In genomic region chr17:81193230-81193871, GRCm38 (mm10) we compare ENCODE assay signal across 9 mouse cellular contexts.
DNase-seq lines count a peak whose midpoint lies in the region; ATAC-seq and TF ChIP-seq lines count a peak whose summit lies in the region.
"Had no signal": no experiment of that assay in that cellular context is flagged by ENCODE, and none has a peak within 500 bp of the region (broad histone marks: within the 10 kb centered on the region; RNA-seq: fewer than 3 reads in every experiment).

No protein-coding gene starts in this region.

- 0 out of 2 replicates have a peak, but pooled peaks have one; percentile 23 for ATAC-seq in lung, embryonic 16.5 days (ENCODE audit: low read depth)
- no peak for ATAC-seq in erythroid progenitor cell, adult 5-6 weeks (replicated peaks; ENCODE audit: low FRiP score, poor library complexity, severe bottlenecking)

- no peaks in the 10 kb centered on the region for H3K4me1 ChIP-seq in ES-Bruce4 (ENCODE audit: control insufficient read depth, insufficient read depth, low read length)
- no peaks in the 10 kb centered on the region; the same call in 1 of the 2 replicates for H3K4me1 ChIP-seq in cortical plate, adult 2 months (ENCODE audit: control insufficient read depth, insufficient read depth, low read length)
- H3K4me1 ChIP-seq in lung, embryonic 16.5 days (replicated peaks; ENCODE audit: control insufficient read depth, insufficient read depth, low read length): no peaks in the 10 kb centered on the region

- peak; percentile 13 for TF ChIP-seq CTCF in ES-Bruce4 (IDR thresholded peaks at IDR 0.05; ENCODE audit: low read depth, low read length)
- TF ChIP-seq CTCF in cortical plate, adult 2 months (IDR thresholded peaks at IDR 0.05; ENCODE audit: extremely low read depth, insufficient read depth, low read length): peak; percentile 69

- TF ChIP-seq EP300 in ES-Bruce4 (IDR thresholded peaks at IDR 0.05; ENCODE audit: insufficient read depth, low read depth, low read length): no peak

- H3K9me3 ChIP-seq in ES-Bruce4 (replicated peaks; ENCODE audit: control insufficient read depth, insufficient read depth, low read length, poor library complexity, severe bottlenecking): no peaks in the 10 kb centered on the region
- H3K9me3 ChIP-seq in lung, embryonic 16.5 days (ENCODE audit: control insufficient read depth, low read length): no peaks in the 10 kb centered on the region
- H3K9me3 ChIP-seq: heart, embryonic 13.5 days had no signal

- TF ChIP-seq POLR2A in ES-Bruce4 (IDR thresholded peaks at IDR 0.05; ENCODE audit: insufficient read depth, low read length): no peak
- no peak for TF ChIP-seq POLR2A in cortical plate, adult 2 months (IDR thresholded peaks at IDR 0.05; ENCODE audit: extremely low read depth, insufficient read depth, low read length)

- no peaks in the 10 kb centered on the region; the same call in 1 of the 2 replicates for H3K27me3 ChIP-seq in ES-Bruce4 (ENCODE audit: control insufficient read depth, insufficient read depth, low read length, poor library complexity, severe bottlenecking)
- no peaks in the 10 kb centered on the region for H3K27me3 ChIP-seq in lung, embryonic 16.5 days (ENCODE audit: control insufficient read depth, insufficient read depth, low read depth, low read length)
- H3K27me3 ChIP-seq: heart, embryonic 13.5 days had no signal

- H3K27ac ChIP-seq in ES-Bruce4 (ENCODE audit: insufficient read depth, low read length): no peak overlapping the region
- no peak overlapping the region for H3K27ac ChIP-seq in cortical plate, adult 2 months (ENCODE audit: insufficient read depth, low read length)
- no peak overlapping the region for H3K27ac ChIP-seq in lung, embryonic 16.5 days (ENCODE audit: low read length)
- H3K27ac ChIP-seq: heart, embryonic 13.5 days had no signal

- DNase-seq in adrenal gland, adult (ENCODE audit: inconsistent age in 2 of 2, low spot score in 1 of 2): peak; percentile 34 to 81
- DNase-seq in gastrocnemius, postnatal 4 days (ENCODE audit: low spot score in 2 of 2): peak; percentile 37 to 65
- DNase-seq in layer of hippocampus, adult 8-10 months (ENCODE audit: low spot score in 2 of 2): peak; percentile 46 to 80
- DNase-seq in right cerebral cortex, adult 18-20 months: peak; percentile 69

- H3K4me3 ChIP-seq in ES-Bruce4 (ENCODE audit: low read depth, low read length): no peak overlapping the region
- H3K4me3 ChIP-seq in cortical plate, adult 2 months (ENCODE audit: insufficient read depth, low read length): no peak overlapping the region
- H3K4me3 ChIP-seq in lung, embryonic 16.5 days (ENCODE audit: low read length): no peak overlapping the region
- H3K4me3 ChIP-seq: heart, embryonic 13.5 days had no signal

- H3K9ac ChIP-seq in ES-Bruce4 (ENCODE audit: low read depth, poor library complexity, severe bottlenecking): no peak overlapping the region
- H3K9ac ChIP-seq in lung, embryonic 16.5 days (ENCODE audit: low read length): no peak overlapping the region
- H3K9ac ChIP-seq: heart, embryonic 13.5 days had no signal

- no peak overlapping the region for H3K4me2 ChIP-seq in lung, embryonic 16.5 days (ENCODE audit: low read depth, low read length)
- H3K4me2 ChIP-seq: heart, embryonic 13.5 days had no signal

- WGBS in lung, embryonic 16.5 days: 31% methylated on average over 8 of the region's 8 CpGs

- H3K36me3 ChIP-seq in ES-Bruce4 (ENCODE audit: control insufficient read depth, insufficient read depth, low read length, poor library complexity, severe bottlenecking): no peaks in the 10 kb centered on the region
- no peaks in the 10 kb centered on the region for H3K36me3 ChIP-seq in lung, embryonic 16.5 days (ENCODE audit: control insufficient read depth, insufficient read depth, low read length)
- H3K36me3 ChIP-seq: heart, embryonic 13.5 days had no signal
